Mouse (Mus musculus) G1E (cell line): ENCODE data around the gene Gm17662.

Source experiments
- CTCF ChIP-seq: IDR thresholded peaks from 2 replicates; pipeline ENCODE4 v1.5.1; 2012; ENCODE audit warnings: low read depth, low read length, inconsistent platforms, mixed read lengths
- GATA1 ChIP-seq: IDR thresholded peaks from 2 replicates; pipeline ENCODE4 v1.6.1; 2012; ENCODE audit warnings: borderline replicate concordance, low read length, inconsistent platforms, mixed read lengths
- TAL1 ChIP-seq: conservative IDR thresholded peaks from 2 replicates; pipeline ENCODE4 v1.6.1; 2012; ENCODE audit warnings: low read depth, low read length, inconsistent platforms, mixed read lengths

GRCm38 (mm10) chr4:104828939-104829338 is 28.2 kb upstream of the Gm17662 start:
- TF ChIP-seq TAL1 (no peak), CTCF (no peak), GATA1 (no peak)
